Mouse (Mus musculus) monocyte, adult 5-6 weeks (primary cell): ENCODE measurements around the gene Gm21616. TPM values are rescaled to one million over a fixed set of nuclear protein-coding genes. Genes with fewer than 3 reads are reported as not detected.
"Not testable (repeated sequence)": the region's sequence is repeated elsewhere in the genome, so short reads cannot be mapped to it uniquely, and the experiment has no call there.

Experiments used
- ATAC-seq: fragments of 153-309, 156-312 bp; replicated peaks from 2 replicates; pipeline ENCODE4 v1.8.0; 2017; ENCODE audit warnings: mild to moderate bottlenecking; ENCODE audit not compliant: low TSS enrichment, insufficient number of reproducible peaks, severe bottlenecking, poor library complexity, low FRiP score
- total RNA-seq: library from RNA; stranded (forward); fragments of 200-1000, 200-491, 200-594 nt; gene quantifications from 3 replicates; pipeline ENCODE4 v1.2.3, GENCODE M21; 2017

Gene Gm21616
- not detected in 3 replicates for total RNA-seq

DNA sequence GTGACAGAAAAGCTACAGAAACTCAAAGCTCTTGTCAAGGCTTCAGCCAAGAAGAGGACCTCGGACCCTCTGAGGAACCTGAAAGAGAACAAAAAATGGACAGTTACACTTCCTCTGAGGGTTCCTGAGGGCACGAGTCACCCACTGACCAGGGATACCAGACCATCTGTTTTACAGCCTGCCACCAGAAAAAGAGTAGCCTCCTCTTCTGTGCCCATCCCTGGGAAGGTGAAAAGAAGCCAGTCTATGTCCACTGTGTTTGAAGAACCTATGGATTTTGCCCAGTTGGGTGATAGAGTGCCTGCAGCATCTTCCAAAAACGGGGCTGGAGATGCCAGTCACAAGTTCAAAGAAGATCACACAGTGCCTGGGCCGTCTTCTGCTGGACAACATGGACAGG lies at the start of gene Gm21616:
Gm21616 (plus strand) TSS at position 301 of the 400 bp plus-strand sequence.
- not testable (repeated sequence) for ATAC-seq
